Comparison of ENCODE assay signal across 7 mouse cellular contexts in the genomic region with DNA sequence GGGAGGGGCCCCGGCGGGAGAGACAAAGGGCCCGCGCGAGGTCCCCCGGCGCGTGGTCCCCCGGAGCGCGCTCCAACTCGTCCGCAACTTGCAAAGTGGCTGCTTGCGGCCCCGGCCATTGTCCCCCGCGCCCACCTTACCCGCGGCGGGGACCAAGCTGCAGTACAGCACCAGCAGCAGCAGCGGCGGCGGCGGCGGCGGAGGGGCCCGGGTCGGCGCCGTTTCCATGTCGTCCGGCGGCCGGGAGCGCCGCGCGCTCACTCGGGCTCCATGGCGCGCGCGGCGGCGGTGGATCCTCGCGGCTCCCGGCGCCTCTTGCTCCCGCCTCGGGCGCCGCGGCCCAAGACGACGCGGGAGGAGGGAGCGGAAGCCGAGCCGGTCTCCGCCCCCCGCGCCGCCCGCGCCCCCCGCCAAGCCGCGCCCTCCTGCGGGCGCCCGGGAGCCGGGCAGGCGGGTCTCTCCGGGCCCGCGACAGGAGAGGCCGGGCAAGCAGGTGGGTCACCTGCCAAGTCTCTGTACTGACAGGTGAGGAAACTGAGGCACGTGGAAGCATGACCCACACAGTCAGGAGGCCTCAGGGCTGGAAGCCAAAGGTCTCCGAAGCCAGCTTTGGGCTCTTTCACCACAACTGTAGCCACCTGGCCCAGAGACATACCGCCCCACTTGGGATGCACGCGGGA. TPM values are rescaled to one million over a fixed set of nuclear protein-coding genes. Genes with fewer than 3 reads are reported as not detected.
A peak's percentile ranks its signal among the peaks of the same experiment; 100 is the strongest.
DNase-seq lines count a peak whose midpoint lies in the region; ATAC-seq and TF ChIP-seq lines count a peak whose summit lies in the region.

A gene (minus strand): TSS at position 350 of the 680 bp plus-strand sequence.

- WGBS in forebrain, embryonic 14.5 days, result under 1% methylated on average over 58 of the region's 83 CpGs
- whole genome bisulfite sequencing in limb, embryonic 13.5 days, result under 1% methylated on average over 51 of the region's 83 CpGs
- 1% methylated on average over 78 of the region's 83 CpGs for WGBS in midbrain, embryonic 13.5 days

- H3K4me3 ChIP-seq in ES-E14 (ENCODE audit: insufficient read depth in 1 of 2, low read depth in 1 of 2, low read length in 2 of 2, poor library complexity in 1 of 2, severe bottlenecking in 1 of 2), result peak within 1 kb of the TSS; percentile 87 to 92
- H3K4me3 ChIP-seq in forebrain, embryonic 14.5 days (ENCODE audit: low read depth, low read length), result peak within 1 kb of the TSS; percentile 90
- H3K4me3 ChIP-seq in limb, embryonic 13.5 days, result peak within 1 kb of the TSS; percentile 97
- peak within 1 kb of the TSS; percentile 85 for H3K4me3 ChIP-seq in midbrain, embryonic 13.5 days (replicated peaks)

- peak within 1 kb of the TSS; percentile 96 for H3K4me2 ChIP-seq in forebrain, embryonic 14.5 days (ENCODE audit: low read length)
- H3K4me2 ChIP-seq in limb, embryonic 13.5 days (replicated peaks), result peak within 1 kb of the TSS; percentile 96
- H3K4me2 ChIP-seq in midbrain, embryonic 13.5 days (replicated peaks), result peak within 1 kb of the TSS; percentile 100

- no peaks in the 10 kb centered on the region for H3K36me3 ChIP-seq in ES-E14 (ENCODE audit: control insufficient read depth, insufficient read depth, low read length, poor library complexity, severe bottlenecking)
- H3K36me3 ChIP-seq in forebrain, embryonic 14.5 days (ENCODE audit: control insufficient read depth, insufficient read depth, low read length), result no peaks in the 10 kb centered on the region
- no peaks in the 10 kb centered on the region for H3K36me3 ChIP-seq in limb, embryonic 13.5 days
- no peaks in the 10 kb centered on the region for H3K36me3 ChIP-seq in midbrain, embryonic 13.5 days

- H3K4me1 ChIP-seq in ES-E14 (ENCODE audit: control insufficient read depth in 2 of 2, insufficient read depth in 2 of 2, low read length in 2 of 2, poor library complexity in 1 of 2), result peaks cover 8 to 31% of the 10 kb centered on the region in 2 experiments
- H3K4me1 ChIP-seq in forebrain, embryonic 14.5 days (ENCODE audit: control insufficient read depth, insufficient read depth, low read length), result peaks cover 17% of the 10 kb centered on the region
- peaks cover 59% of the 10 kb centered on the region for H3K4me1 ChIP-seq in limb, embryonic 13.5 days
- peaks cover 26% of the 10 kb centered on the region for H3K4me1 ChIP-seq in midbrain, embryonic 13.5 days (replicated peaks)

- no peaks in the 10 kb centered on the region for H3K9me3 ChIP-seq in ES-E14 (ENCODE audit: control insufficient read depth, insufficient read depth, low read depth, low read length)
- no peaks in the 10 kb centered on the region for H3K9me3 ChIP-seq in forebrain, embryonic 14.5 days (replicated peaks; ENCODE audit: control insufficient read depth, low read length)
- H3K9me3 ChIP-seq in limb, embryonic 13.5 days, result no peaks in the 10 kb centered on the region
- no peaks in the 10 kb centered on the region for H3K9me3 ChIP-seq in midbrain, embryonic 13.5 days

- ATAC-seq in forebrain, embryonic 14.5 days, result peak; percentile 69
- peak; percentile 55; the same call in 1 of the 2 replicates for ATAC-seq in limb, embryonic 13.5 days (ENCODE audit: low FRiP score, low read depth)
- ATAC-seq in midbrain, embryonic 13.5 days, result peak; percentile 41

- DNase-seq in ES-E14 (ENCODE audit: low read depth, low spot score), result no peak
- peak; percentile 41 for DNase-seq in adipocyte (ENCODE audit: low spot score)
- DNase-seq in forebrain, embryonic 14.5 days (ENCODE audit: low spot score), result peak; percentile 57
- DNase-seq in heart, postnatal 4 days, result peak; percentile 71
- peak; percentile 80 for DNase-seq in thymus, postnatal 14 days

- no peak within 1 kb of the TSS for H3K27ac ChIP-seq in ES-E14 (ENCODE audit: insufficient read depth, low read depth, low read length, poor library complexity, severe bottlenecking)
- peak within 1 kb of the TSS; percentile 36; the same call in 1 of the 2 replicates for H3K27ac ChIP-seq in forebrain, embryonic 14.5 days (ENCODE audit: low read depth, low read length)
- H3K27ac ChIP-seq in limb, embryonic 13.5 days, result peak within 1 kb of the TSS; percentile 90
- 0 out of 2 replicates have a peak within 1 kb of the TSS, but pooled peaks have one; percentile 20 for H3K27ac ChIP-seq in midbrain, embryonic 13.5 days

- peaks cover 4% of the 10 kb centered on the region; the same call in 1 of the 2 replicates for H3K27me3 ChIP-seq in forebrain, embryonic 14.5 days (replicated peaks; ENCODE audit: control insufficient read depth, insufficient read depth, low read length)
- no peaks in the 10 kb centered on the region for H3K27me3 ChIP-seq in limb, embryonic 13.5 days
- peaks cover 21% of the 10 kb centered on the region for H3K27me3 ChIP-seq in midbrain, embryonic 13.5 days

- H3K9ac ChIP-seq in ES-E14 (ENCODE audit: insufficient read depth, low read depth, low read length, poor library complexity, severe bottlenecking), result peak within 1 kb of the TSS; percentile 85
- H3K9ac ChIP-seq in forebrain, embryonic 14.5 days (ENCODE audit: low read length), result peak within 1 kb of the TSS; percentile 85
- H3K9ac ChIP-seq in limb, embryonic 13.5 days, result peak within 1 kb of the TSS; percentile 99
- peak within 1 kb of the TSS; percentile 83 for H3K9ac ChIP-seq in midbrain, embryonic 13.5 days (replicated peaks)

- in situ Hi-C loops in ES-E14 (cut with MboI; ENCODE audit: low sequenced_read_pairs in 2 of 2, unreplicated experiment in 2 of 2), result no loop called here

TF ChIP-seq in ES-E14, 5 proteins besides CTCF, POLR2A, EP300 and RAD21:
- peak; percentile 22; the same call in 1 of the 2 replicates for TF ChIP-seq HCFC1 (IDR thresholded peaks at IDR 0.05; ENCODE audit: borderline replicate concordance, insufficient read depth, low read length)
- TF ChIP-seq MAFK (IDR thresholded peaks at IDR 0.05; ENCODE audit: insufficient read depth, low read depth, low read length), result no peak

RNA-seq across cellular contexts. Expression of the gene that starts here (rescaled TPM):
- total RNA-seq in ES-E14 (2012; rRNA removed), result 46.1 and 97.3 TPM in 2 replicates
- 1.8 and 2.1 TPM in 2 replicates for polyA plus RNA-seq in forebrain, embryonic 14.5 days (2014; fragmentation: Nextera tagmentation; extraction: Ambion mirVana)
- total RNA-seq in heart, postnatal 4 days (2021), result 10 to 100 TPM; 43.1 to 46.0 TPM
- polyA plus RNA-seq in limb, embryonic 13.5 days (2015; fragmentation: Nextera tagmentation; extraction: Ambion mirVana), result 7.1 and 7.7 TPM in 2 replicates
- 1.5 and 1.7 TPM in 2 replicates for polyA plus RNA-seq in midbrain, embryonic 13.5 days (2015; fragmentation: Nextera tagmentation; extraction: Ambion mirVana)
